Mouse (Mus musculus) inflammation-experienced regulatory T-cells, adult 16 weeks (primary cell): ENCODE results near the gene Tmem60. TPM values are rescaled to one million over a fixed set of nuclear protein-coding genes. Genes with fewer than 3 reads are reported as not detected.

Experiments
- polyA plus RNA-seq: library from polyadenylated mRNA; unstranded; fragments of 100-300 nt; shearing (Covaris generic); gene quantifications from one replicate; pipeline ENCODE4 v1.2.1, GENCODE M21; 2017

Tmem60 gene
- polyA plus RNA-seq = 58.2 TPM

DNA sequence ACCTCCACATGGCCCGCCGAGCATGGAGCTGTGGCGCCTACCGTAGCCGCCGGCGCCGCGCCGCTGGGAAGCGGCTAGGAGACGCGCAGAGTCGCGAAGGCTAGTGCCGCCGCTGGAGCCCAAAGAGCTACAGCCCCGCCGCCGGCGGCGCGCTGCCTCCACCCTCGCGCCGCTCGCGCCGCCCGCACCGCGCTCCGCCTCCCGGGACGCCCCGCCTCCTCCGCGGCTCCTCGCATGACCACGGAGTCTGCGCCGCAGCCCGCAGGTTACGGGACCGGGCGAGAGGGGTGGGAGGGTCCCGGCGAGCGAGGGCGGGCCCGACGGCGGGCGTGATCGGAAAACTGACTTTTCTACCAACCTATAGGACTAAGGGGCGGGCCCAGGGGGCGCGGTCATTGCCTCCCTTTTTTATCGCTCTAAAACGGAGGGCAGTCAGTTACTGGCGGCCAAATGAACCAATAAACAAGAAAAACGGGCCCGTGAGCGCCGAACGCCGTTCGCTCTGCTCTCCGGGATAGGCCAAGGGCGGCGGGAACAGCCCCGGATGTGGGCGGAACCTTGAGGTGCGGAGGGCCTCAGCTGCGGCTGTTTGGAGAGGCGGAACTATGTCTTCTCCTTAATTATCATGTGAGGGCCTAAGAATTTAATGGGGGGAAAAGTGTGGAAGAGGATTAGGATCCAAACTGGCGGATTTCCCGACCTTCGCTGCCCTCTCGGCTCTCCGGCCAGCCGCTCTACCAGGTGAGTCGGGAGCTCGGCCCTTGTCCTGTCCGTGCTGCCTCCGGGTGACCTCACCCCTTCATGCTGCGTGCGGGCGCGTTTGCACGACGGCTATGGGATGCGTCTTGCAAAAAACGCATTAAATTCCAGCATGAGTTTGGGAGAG lies at the start of gene Tmem60, which contains the start of gene Phtf2:
Gene Tmem60, plus strand, starts transcription at position 277 of the 886 bp plus-strand sequence.
Gene Phtf2, minus strand, starts transcription at position 210 of the 886 bp plus-strand sequence.

Other genes starting within 250 kb of the Tmem60 start
- gene Phtf2, start 67 bp upstream of the Tmem60 start, polyA plus RNA-seq = 75.0 TPM
- gene Rsbn1l, start 74.2 kb downstream of the Tmem60 start, polyA plus RNA-seq = 24.1 TPM
- 5.2 TPM for gene Ptpn12, start 173.7 kb downstream of the Tmem60 start, polyA plus RNA-seq